Mouse (Mus musculus): Measurements from ENCODE around the gene Atp10a. TPM values are rescaled to one million over a fixed set of nuclear protein-coding genes. Genes with fewer than 3 reads are reported as not detected.

The Atp10a gene
- polyA plus RNA-seq, 2 experiments, result 0.42 to 0.60 TPM

DNA sequence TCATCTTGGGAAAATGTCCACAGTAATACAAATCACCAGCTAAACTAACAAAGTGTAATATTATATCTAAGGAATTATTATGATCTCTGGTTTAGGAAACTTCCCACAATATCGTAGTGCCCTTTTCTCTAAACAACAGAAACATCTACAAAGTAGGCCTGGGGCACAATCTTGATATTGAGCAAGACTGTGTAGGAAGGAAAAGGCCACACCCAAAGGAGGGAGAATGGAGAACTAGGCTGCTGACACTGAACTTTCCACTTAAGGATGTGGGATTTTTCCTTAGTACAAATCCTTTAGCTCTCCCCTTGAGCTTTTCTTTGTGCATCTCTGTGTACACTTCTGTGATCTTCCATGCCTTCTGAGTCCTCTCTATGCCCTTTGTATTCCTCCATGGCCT, 22.3 kb upstream of the Atp10a start:
- DNase-seq (ENCODE audit: low read depth in 3 of 3, low spot score in 3 of 3) (no peak), ATAC-seq (ENCODE audit: insufficient read depth) (no peak)
- H3K27me3 ChIP-seq (ENCODE audit: control insufficient read depth, insufficient read depth, low read length), result no peaks in the 10 kb centered on the region
- H3K27ac ChIP-seq, result no peak overlapping the region
- no peak overlapping the region for H3K9ac ChIP-seq (replicated peaks)
- TF ChIP-seq CTCF (IDR thresholded peaks at IDR 0.05; ENCODE audit: low read depth), result no peak
- TF ChIP-seq EP300 (IDR thresholded peaks at IDR 0.05; ENCODE audit: low read depth), result no peak
- H3K4me2 ChIP-seq (ENCODE audit: low read depth), result no peak overlapping the region
- WGBS (ENCODE audit: insufficient replicate concordance), result 24% methylated on average over 1 of the region's 1 CpGs
- no peak overlapping the region for H3K4me3 ChIP-seq (ENCODE audit: insufficient read depth in 1 of 2, low read depth in 2 of 2, low read length in 2 of 2)
- no peaks in the 10 kb centered on the region for H3K4me1 ChIP-seq (replicated peaks; ENCODE audit: control insufficient read depth in 2 of 2, insufficient read depth in 2 of 2, low read length in 1 of 2)
- no peaks in the 10 kb centered on the region for H3K36me3 ChIP-seq (replicated peaks; ENCODE audit: control insufficient read depth, insufficient read depth, low read depth)
- no peaks in the 10 kb centered on the region for H3K9me3 ChIP-seq (ENCODE audit: control insufficient read depth, low read length)

DNA sequence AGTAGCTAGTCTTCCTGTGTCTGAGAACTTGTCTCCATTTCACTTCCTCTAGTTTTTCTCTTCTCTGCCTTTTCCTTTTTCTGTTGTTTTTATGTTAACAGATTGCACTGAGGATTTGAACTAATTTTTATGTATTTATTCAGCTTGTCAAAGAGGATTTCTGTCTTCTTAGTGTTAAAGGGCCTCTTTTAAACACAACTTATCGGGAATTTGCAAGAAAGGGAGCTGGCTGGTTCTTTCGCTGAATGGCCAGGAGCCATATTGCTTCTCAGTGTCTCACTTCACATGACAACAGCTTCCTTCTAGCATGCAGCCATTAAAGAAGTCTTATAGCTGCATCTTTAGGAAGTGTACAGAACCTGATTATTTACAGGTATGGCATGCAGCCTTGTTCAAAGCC, 16.3 kb upstream of the Atp10a start:
- H3K9ac ChIP-seq (replicated peaks), result no peak overlapping the region
- H3K27me3 ChIP-seq (ENCODE audit: control insufficient read depth, insufficient read depth, low read length), result no peaks in the 10 kb centered on the region
- H3K9me3 ChIP-seq (ENCODE audit: control insufficient read depth, low read length), result no peaks in the 10 kb centered on the region
- H3K4me2 ChIP-seq (ENCODE audit: low read depth), result no peak overlapping the region
- ATAC-seq (ENCODE audit: insufficient read depth) (no peak), DNase-seq (ENCODE audit: low read depth in 3 of 3, low spot score in 3 of 3) (no peak)
- H3K36me3 ChIP-seq (replicated peaks; ENCODE audit: control insufficient read depth, insufficient read depth, low read depth), result no peaks in the 10 kb centered on the region
- H3K27ac ChIP-seq, result no peak overlapping the region
- TF ChIP-seq EP300 (IDR thresholded peaks at IDR 0.05; ENCODE audit: low read depth), result no peak
- TF ChIP-seq CTCF (IDR thresholded peaks at IDR 0.05; ENCODE audit: low read depth), result no peak
- WGBS (ENCODE audit: insufficient replicate concordance), result 69% methylated on average over 2 of the region's 2 CpGs
- H3K4me3 ChIP-seq (ENCODE audit: insufficient read depth in 1 of 2, low read depth in 2 of 2, low read length in 2 of 2), result no peak overlapping the region
- H3K4me1 ChIP-seq (replicated peaks; ENCODE audit: control insufficient read depth in 2 of 2, insufficient read depth in 2 of 2, low read length in 1 of 2), result no peaks in the 10 kb centered on the region

DNA sequence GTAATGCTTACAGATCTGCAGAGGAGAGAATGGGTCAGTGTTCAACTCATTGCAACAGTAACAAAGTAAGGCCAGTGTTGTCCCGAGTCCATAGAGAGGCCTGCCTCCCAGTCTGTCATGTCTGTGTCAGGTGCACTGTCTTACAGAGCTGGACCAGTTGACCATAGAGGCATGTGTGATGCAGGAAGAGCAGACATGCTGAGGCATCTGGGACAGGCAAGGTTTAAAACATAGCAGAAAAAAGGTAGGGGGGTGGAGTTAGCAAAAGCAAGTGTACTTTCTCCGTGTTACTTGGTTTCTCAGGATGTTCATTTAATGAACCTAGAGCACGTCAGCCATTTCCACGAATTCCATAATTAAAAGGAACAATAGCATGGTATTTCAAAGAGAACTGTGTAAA, 15.5 kb upstream of the Atp10a start:
- DNase-seq (ENCODE audit: low read depth in 3 of 3, low spot score in 3 of 3) (no peak), ATAC-seq (ENCODE audit: insufficient read depth) (no peak)
- Histone ChIP-seq H3K4me2 (ENCODE audit: low read depth) (no peak overlapping the region), H3K36me3 (replicated peaks; ENCODE audit: control insufficient read depth, insufficient read depth, low read depth) (no peaks in the 10 kb centered on the region), H3K27ac (no peak overlapping the region), H3K4me1 (replicated peaks; ENCODE audit: control insufficient read depth in 2 of 2, insufficient read depth in 2 of 2, low read length in 1 of 2) (no peaks in the 10 kb centered on the region), H3K4me3 (ENCODE audit: insufficient read depth in 1 of 2, low read depth in 2 of 2, low read length in 2 of 2) (no peak overlapping the region), H3K9me3 (ENCODE audit: control insufficient read depth, low read length) (no peaks in the 10 kb centered on the region), H3K9ac (replicated peaks) (no peak overlapping the region), H3K27me3 (ENCODE audit: control insufficient read depth, insufficient read depth, low read length) (no peaks in the 10 kb centered on the region)
- WGBS (ENCODE audit: insufficient replicate concordance), result 51% methylated on average over 4 of the region's 4 CpGs
- no peak for TF ChIP-seq EP300 (IDR thresholded peaks at IDR 0.05; ENCODE audit: low read depth)
- no peak for TF ChIP-seq CTCF (IDR thresholded peaks at IDR 0.05; ENCODE audit: low read depth)

DNA sequence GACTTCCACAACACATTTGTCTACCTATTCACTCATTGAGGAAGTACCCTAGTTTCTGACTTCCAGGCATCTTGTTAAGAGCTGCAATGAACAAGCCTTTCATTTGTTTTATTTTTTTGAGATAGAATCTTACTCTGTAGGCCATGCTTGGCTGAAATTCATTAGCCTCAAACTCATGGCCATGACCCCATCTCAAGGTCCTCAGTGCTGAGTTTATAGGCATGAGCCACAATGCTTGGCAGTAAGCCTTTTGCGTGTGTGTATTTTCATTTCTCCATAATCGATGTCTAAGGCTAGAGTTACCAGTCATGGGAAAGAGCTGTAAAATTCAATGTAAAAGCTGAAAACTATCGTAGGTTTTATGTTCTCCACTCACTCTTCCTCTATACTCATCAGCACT, 14.1 kb upstream of the Atp10a start:
- WGBS (ENCODE audit: insufficient replicate concordance), result 68% methylated on average over 3 of the region's 3 CpGs
- Histone ChIP-seq H3K4me3 (ENCODE audit: insufficient read depth in 1 of 2, low read depth in 2 of 2, low read length in 2 of 2) (no peak overlapping the region), H3K27me3 (ENCODE audit: control insufficient read depth, insufficient read depth, low read length) (no peaks in the 10 kb centered on the region), H3K4me2 (ENCODE audit: low read depth) (no peak overlapping the region), H3K9me3 (ENCODE audit: control insufficient read depth, low read length) (no peaks in the 10 kb centered on the region), H3K4me1 (replicated peaks; ENCODE audit: control insufficient read depth in 2 of 2, insufficient read depth in 2 of 2, low read length in 1 of 2) (no peaks in the 10 kb centered on the region), H3K27ac (no peak overlapping the region), H3K36me3 (replicated peaks; ENCODE audit: control insufficient read depth, insufficient read depth, low read depth) (no peaks in the 10 kb centered on the region), H3K9ac (replicated peaks) (no peak overlapping the region)
- TF ChIP-seq CTCF (IDR thresholded peaks at IDR 0.05; ENCODE audit: low read depth), result no peak
- no peak for TF ChIP-seq EP300 (IDR thresholded peaks at IDR 0.05; ENCODE audit: low read depth)
- DNase-seq (ENCODE audit: low read depth in 3 of 3, low spot score in 3 of 3) (no peak), ATAC-seq (ENCODE audit: insufficient read depth) (no peak)

DNA sequence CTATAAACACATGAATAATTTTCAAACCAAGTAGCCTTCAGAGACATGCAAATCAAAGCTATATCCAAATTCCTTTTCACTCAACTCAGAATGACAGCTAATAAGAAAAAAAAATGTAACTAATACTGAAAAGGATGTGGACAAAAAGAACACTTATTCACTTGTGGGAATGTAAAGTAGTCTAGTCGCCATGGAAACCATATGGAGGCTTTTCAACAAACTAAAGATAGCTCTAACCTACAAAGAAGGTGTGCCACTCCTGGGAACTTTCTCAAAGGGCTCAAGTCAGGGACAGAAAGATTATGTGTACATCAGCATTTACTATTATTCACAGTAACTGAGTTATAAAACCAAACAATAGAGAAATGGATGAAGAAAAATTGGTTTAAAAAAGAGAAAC, 8.6 kb upstream of the Atp10a start:
- Histone ChIP-seq H3K4me3 (ENCODE audit: insufficient read depth in 1 of 2, low read depth in 2 of 2, low read length in 2 of 2) (no peak overlapping the region), H3K27ac (no peak overlapping the region), H3K27me3 (ENCODE audit: control insufficient read depth, insufficient read depth, low read length) (no peaks in the 10 kb centered on the region), H3K9me3 (ENCODE audit: control insufficient read depth, low read length) (no peaks in the 10 kb centered on the region), H3K4me2 (ENCODE audit: low read depth) (no peak overlapping the region), H3K9ac (replicated peaks) (no peak overlapping the region), H3K36me3 (replicated peaks; ENCODE audit: control insufficient read depth, insufficient read depth, low read depth) (no peaks in the 10 kb centered on the region), H3K4me1 (replicated peaks; ENCODE audit: control insufficient read depth in 2 of 2, insufficient read depth in 2 of 2, low read length in 1 of 2) (no peaks in the 10 kb centered on the region)
- DNase-seq (ENCODE audit: low read depth in 3 of 3, low spot score in 3 of 3) (no peak), ATAC-seq (ENCODE audit: insufficient read depth) (no peak)
- 31% methylated on average over 1 of the region's 1 CpGs for WGBS (ENCODE audit: insufficient replicate concordance)
- TF ChIP-seq EP300 (IDR thresholded peaks at IDR 0.05; ENCODE audit: low read depth) (no peak), CTCF (IDR thresholded peaks at IDR 0.05; ENCODE audit: low read depth) (no peak)

All from liver, embryonic 14.5 days (tissue).